In genomic region chr13:16821785-16822184, GRCm38 (mm10) we compare ENCODE assay signal across 17 mouse cellular contexts.
"Had no signal": no experiment of that assay in that cellular context is flagged by ENCODE, and none has a peak within 500 bp of the region (broad histone marks: within the 10 kb centered on the region; RNA-seq: fewer than 3 reads in every experiment).

No protein-coding gene starts in this region.

- H3K27ac ChIP-seq: lung, embryonic 15.5 days; macrophage; midbrain, embryonic 13.5 days; midbrain, embryonic 15.5 days; neural tube, embryonic 12.5 days; stomach, embryonic 15.5 days; stomach, postnatal 0 days had no signal

- H3K36me3 ChIP-seq: lung, embryonic 15.5 days; midbrain, embryonic 13.5 days; midbrain, embryonic 15.5 days; neural tube, embryonic 12.5 days; stomach, embryonic 15.5 days had no signal

- H3K9ac ChIP-seq: lung, embryonic 15.5 days; midbrain, embryonic 13.5 days; midbrain, embryonic 15.5 days; neural tube, embryonic 12.5 days; stomach, embryonic 15.5 days had no signal

- DNase-seq: lung, adult 2 months; lung, postnatal 14 days; lung, postnatal 36 days; right cerebral cortex, postnatal 14 days; thymus, adult 2 months; thymus, postnatal 25 days; thymus, postnatal 4 days had no signal

- H3K4me2 ChIP-seq: lung, embryonic 15.5 days; midbrain, embryonic 11.5 days; midbrain, embryonic 13.5 days; midbrain, embryonic 15.5 days; neural tube, embryonic 12.5 days; stomach, embryonic 15.5 days had no signal

- H3K4me1 ChIP-seq: lung, embryonic 15.5 days; megakaryocyte, embryonic 14.5 days; midbrain, embryonic 13.5 days; midbrain, embryonic 15.5 days; neural tube, embryonic 12.5 days; stomach, embryonic 15.5 days had no signal

- H3K9me3 ChIP-seq: lung, embryonic 15.5 days; megakaryocyte, embryonic 14.5 days; midbrain, embryonic 13.5 days; midbrain, embryonic 15.5 days; neural tube, embryonic 12.5 days; stomach, embryonic 15.5 days had no signal

- H3K27me3 ChIP-seq: lung, embryonic 15.5 days; megakaryocyte, embryonic 14.5 days; midbrain, embryonic 13.5 days; midbrain, embryonic 15.5 days; neural tube, embryonic 12.5 days; stomach, embryonic 15.5 days had no signal

- H3K4me3 ChIP-seq: lung, embryonic 15.5 days; megakaryocyte, embryonic 14.5 days; midbrain, embryonic 13.5 days; midbrain, embryonic 15.5 days; neural tube, embryonic 12.5 days; stomach, embryonic 15.5 days had no signal

- ATAC-seq: lung, postnatal 0 days; midbrain, embryonic 13.5 days; midbrain, embryonic 15.5 days had no signal
